Mouse (Mus musculus): Measurements from ENCODE around the gene Rasa3.

Gene Rasa3

DNA sequence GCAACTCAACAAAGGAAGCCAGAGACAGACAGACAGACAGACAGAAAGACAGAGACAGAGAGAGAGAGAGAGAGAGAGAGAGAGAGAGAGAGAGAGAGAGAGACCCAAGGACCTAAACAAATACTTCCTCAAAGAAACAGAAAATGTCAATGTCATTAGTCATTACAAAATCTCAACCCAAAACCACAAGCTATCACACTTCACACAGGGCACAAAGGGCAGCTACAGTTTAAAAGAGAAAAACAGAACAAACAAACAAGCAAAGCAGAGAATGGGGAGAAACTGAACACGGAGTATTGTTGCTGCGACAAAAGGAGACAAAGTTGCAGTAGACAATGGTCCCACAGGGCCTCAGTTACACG lies 28.3 kb downstream of the Rasa3 start:
- no peak for DNase-seq (ENCODE audit: low read depth)

DNA sequence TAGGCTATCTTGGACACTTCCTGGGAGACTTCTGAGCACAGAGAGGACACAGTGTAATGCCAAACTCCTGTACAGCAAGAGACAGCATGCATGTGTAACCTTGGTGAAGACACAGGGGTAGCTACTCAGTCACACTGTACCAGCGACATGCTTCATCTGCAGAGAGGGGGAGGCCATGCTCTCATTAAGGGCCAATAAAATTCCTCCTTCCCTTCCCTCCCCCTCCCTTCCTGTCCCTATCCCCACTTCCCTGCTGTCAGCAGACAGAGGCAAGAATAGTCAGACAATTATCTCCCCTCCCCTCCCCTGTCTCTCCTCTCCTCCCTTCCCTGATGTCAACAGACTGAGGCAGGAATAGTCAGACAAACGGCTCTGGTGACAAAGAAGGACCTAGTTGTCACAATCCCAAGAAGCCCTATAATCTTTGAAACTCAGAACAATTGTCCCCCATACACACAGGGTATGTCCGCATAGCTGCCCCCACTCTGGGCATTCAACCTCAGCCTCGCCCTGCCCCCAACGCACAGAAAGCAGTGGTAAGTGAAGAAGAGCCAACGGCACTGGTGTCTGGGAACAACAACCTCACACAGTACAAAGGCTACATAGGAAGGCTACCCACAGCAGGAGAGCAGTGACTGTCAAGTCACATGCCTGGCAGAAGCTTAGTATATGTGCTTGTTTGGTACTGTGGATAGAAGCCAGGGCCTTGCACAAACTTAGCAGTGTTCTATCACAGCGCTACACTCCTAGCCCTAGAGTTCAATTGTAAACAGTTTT lies 28.8 kb downstream of the Rasa3 start:
- DNase-seq (ENCODE audit: low read depth): peak; percentile 83

DNA sequence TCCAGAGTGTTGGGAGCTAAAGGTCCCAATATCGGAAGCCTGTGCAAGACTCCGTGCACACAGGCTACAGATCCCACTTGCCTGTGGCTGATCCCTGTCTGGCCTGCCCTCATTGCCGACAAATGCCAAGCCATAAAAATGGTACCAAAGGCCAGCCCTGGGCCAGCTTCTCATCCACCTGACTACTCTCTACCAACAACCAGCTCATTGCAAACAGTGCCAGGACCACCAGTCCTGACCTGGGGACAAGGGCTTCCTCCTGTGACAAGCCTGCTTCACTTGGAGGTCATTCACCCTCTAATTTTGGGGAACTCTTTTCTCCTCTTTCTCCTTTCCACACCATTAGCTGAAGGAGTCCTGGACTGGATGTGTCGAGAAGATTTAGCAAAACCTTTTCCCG lies 29.8 kb downstream of the Rasa3 start:
- DNase-seq (ENCODE audit: low read depth): no peak

DNA sequence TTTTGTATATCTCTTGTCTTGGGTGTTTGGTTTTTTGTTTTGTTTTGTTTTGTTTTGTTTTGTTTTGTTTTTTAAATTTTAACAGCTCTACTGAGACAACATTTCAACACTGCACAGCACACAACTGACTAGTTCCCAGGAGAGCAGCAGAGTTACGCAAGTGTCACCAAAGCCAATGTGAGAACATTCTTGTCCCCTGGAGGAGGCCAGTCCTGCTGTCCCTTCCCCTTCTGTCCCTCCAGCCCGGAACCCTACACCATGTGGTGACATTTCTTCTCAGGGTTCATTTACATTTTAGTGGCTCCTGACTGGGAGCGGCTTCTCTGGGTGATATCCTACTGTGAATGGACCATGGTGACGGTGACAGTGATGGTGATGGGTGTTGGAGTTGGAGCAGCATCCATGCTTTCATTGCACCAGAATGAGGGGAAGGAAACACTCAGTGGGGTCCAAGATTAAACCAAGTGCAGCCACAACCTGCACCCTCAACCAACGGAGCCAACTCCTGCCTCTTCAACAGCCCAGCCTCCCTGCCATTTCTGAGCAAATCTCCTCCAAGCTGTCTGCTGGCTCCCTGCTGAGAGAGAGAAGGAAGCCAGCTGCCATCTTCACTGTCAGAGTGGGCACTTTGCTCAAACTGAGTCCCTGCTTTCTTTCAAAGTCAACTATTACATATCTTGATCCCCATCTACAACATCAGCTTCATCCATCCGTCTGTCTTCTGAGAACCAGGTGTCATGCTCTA lies 32.3 kb downstream of the Rasa3 start:
- no peak for DNase-seq (ENCODE audit: low read depth)

DNA sequence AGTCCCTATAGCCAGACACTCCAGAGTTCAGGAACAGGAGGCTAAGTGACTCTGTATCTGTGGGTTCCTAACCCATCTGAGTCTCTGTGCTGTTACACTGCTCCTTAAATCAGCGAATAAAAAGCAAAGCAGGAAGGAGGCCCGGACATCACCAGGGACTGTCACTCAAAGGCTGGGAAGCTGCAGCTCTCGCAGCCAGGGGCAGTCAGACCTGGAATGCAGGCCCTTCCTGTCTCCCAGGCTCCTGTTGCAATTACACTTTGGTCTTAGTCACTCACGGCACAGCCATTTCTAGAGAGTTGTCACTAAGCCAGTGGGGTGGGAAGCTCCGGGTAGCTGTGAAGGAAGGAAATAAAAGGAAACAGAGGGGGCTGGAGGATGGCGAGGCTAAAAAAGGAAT lies 33.2 kb downstream of the Rasa3 start:
- DNase-seq (ENCODE audit: low read depth): peak; percentile 77

DNA sequence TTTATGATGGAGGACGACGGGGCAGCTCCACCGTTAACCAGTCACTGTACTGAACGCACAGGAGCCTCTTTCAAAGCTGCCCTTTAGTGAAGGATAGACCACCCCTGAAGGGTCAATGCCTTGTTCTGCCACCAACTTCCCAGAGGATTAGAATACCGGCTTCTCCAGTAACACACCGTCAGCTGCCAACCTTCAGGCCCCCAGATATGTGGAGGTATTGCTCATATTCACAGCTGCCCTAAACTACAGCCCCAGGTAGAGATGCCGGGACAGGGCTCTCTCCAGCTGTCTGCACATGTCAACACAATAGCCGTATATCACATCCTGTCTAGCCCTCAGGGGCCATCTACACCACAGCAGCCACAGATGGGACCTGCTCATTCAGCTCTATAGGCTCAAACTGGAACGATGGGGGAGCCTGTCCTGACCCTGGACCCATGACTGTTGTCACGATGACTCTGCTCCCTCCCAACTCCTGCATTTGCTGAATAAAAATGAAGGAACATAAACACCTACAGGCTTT lies 34.7 kb downstream of the Rasa3 start:
- DNase-seq (ENCODE audit: low read depth): no peak

DNA sequence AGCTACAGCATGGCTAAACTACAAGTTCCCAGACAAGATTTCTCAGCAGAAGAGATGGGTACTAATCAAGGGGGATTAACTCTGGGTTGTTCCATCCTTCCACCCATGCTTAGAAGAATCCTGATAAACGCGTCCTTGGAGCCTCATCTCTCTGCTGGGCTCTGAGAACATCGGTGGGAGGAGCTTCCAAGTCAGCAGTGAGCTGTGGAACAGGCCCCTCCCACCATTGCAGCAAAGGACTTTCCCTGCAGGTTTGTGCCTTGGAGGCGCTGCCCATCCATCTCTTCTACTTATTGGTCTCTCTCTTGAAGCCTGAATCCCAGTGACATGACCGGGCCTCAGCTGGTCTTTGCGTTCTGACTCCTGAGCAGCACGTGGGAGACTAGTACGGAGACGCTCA lies 36.2 kb downstream of the Rasa3 start:
- DNase-seq (ENCODE audit: low read depth): peak; percentile 80

DNA sequence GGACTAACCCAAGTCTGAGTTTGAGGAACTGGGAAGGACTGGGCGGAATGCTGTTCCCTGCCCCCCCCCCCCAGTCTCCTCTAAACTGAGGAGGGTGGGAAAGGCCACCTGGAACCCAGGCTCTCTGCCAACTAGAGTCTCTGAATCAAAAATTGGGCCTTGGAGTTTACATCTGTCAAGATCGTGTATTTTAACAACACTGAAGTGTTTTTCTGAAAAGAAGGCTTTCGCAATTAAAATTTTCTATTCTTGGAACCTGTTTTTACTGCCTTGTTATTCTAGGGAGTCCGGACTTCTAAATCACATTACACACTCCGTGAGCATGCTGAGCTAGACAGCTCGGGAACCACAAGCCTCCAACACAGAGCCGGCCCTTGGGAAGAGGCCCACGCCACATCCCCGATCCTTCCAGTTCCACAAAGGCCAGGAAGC lies 36.9 kb downstream of the Rasa3 start:
- peak; percentile 96 for DNase-seq (ENCODE audit: low read depth)

DNA sequence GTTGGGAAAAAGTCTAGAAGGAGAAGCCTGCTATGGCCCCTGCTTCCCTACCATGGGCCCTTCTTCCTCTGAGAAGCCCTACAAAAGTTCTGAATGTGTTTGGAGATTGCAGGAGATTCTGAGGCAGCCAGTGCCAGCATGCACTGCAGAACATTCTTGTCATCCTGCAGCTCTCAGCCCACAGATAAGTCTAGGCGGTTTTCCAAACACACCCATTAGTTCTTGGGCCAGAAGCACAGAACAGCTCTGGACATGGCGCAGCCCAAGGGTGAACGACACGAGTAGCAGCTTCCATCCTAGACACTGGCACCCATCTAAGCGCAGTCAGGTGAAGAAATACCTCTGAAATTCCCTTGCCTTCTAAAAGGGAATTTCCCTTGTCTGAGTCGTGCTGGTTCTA lies 44.3 kb downstream of the Rasa3 start:
- no peak for DNase-seq (ENCODE audit: low read depth)

DNA sequence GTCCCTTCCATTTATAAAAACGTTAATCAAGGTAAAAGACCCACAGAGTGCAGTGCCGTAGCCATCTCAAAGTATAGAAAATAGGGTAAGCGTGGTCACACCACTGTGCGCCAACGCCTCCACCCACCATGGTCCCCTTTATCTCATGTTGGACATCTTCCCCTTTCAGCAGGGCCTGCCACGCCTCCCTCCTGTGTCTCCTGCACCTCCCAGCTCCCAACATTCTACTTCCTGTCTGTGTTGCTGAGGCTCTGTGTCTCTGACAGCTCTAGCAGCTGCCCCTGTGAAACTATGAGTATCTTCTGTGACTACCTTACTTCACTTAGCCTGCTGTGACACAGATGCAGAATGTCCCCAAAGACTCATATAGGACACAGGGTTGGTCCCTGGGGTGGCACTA lies 45.1 kb downstream of the Rasa3 start:
- no peak for DNase-seq (ENCODE audit: low read depth)

DNA sequence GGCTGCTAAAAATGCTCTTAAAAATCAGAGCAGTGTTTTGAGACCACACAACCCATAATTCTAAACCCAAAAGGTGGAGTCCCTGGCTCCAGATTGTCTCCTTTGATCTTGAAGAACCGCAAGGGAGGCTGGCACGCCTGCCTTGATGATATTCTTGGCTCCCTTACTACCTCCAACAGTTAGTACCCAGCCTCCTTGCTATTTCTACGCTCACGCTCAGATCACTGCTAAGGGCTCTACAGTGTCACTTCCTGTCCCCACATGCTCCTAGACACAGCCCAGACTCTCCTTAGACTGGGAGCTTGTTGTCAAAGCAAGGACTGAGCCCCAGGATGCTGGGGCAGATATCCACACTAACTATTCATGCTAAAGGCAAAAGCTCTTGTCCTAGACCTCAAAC lies 46.6 kb downstream of the Rasa3 start:
- DNase-seq (ENCODE audit: low read depth): no peak

DNA sequence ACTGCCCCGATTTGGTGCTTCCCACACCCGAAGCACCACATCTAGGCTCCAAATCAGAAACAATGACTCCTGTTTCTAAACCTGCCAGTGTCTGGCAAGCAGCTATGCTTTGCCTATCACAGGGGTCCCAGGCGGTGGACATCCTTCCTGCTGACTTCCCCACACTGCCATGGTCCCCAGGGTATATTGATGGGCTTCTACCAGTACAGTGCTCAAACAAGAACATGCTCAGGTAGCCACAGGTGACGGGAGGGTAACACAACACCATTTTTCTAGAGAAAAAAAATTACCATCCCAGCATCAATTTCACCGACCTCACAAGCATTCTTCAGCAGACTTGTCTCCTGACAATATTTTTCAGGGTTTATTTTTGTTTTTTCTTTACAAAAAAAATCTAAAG lies 47.2 kb downstream of the Rasa3 start:
- DNase-seq (ENCODE audit: low read depth): no peak

DNA sequence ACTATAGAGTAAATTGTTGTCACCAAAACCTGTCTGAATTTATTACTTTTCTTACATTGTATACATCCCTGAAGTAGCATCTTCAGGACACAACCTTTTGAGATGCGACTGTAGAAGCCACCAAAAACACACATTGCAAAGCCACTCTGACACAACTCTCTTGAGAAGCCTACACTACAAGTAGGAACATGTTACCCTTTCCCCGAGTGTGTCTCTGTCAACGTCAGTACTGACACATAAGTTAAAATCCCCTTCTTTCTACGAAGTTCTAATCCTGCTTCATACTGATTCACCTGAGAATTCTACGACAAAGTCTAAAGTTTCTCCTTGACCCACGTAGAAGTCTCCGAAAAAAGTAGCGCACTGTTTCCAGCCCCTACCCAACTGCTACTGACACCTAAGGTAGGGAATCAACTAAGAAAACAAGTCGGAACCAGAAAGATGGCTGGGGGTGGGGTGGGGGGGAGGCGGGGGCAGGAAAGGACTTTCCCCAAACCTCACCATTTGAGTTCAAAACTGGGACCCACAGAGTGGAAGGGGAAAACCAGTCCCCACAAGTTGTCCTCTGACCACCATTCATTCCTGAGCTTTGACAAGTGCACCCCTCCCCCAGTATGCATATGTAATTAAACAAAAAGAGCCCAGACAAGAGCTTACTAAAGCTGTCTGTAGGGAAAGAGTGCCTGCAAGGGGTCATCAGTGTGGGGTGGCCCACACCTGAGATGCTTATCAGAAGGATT lies 47.9 kb downstream of the Rasa3 start:
- no peak for DNase-seq (ENCODE audit: low read depth)

DNA sequence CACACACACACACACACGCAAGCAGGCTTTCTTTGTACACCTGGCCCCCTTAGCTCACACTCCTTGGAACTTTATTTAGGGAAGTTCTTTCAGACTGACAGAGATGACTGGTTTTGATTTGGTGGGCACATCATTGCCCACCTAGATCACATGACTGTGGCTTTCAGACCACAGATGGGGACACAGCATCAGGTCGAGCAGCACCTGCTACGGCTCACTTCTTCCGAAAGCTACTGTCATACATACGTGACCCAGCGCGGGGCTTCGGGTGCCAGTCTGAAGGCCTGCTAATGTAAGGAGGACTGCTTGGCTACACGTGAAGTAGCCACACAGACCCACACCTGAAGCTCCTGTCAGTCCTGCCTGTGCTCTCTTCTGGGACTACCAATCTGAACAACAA lies 49.3 kb downstream of the Rasa3 start:
- DNase-seq (ENCODE audit: low read depth): no peak

DNA sequence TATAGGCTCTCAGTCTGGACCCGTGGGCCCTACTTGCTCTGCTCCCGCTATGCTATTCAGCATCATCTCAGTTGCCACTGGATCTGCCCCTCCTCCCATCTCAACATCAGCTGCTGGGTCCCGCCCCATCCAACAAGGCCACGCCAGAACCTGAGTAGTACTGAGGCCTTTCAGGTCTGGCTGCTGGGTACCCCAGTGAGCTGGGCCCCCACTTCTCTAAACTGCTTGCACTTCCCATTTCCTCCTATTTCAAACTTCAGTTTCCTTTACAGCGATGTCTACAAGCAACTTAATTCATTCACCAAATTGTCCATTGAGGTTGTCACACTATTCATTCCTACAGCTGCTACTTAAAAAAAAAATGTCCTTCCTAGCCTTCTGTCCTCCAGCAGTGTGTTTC lies 49.8 kb downstream of the Rasa3 start:
- DNase-seq (ENCODE audit: low read depth): no peak

DNA sequence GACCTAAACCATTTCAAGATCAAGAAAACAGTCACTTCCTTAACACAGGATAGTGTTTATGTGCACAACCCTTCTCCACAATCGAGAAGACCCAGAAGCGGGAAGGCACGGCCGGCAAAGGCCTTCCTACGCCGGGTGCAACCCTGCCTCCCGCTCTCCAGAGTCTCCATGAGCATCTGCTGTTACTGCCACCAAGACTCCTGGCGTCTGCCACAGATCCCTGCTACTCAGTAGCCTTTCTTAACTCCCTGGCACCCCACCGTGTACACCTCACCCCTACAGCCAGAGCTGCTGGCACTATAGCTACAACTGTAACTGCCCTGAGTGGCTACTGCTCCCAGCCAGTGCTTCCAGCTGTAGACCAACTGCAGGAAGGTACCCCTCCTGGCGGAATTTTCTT lies 51.3 kb downstream of the Rasa3 start:
- no peak for DNase-seq (ENCODE audit: low read depth)

DNA sequence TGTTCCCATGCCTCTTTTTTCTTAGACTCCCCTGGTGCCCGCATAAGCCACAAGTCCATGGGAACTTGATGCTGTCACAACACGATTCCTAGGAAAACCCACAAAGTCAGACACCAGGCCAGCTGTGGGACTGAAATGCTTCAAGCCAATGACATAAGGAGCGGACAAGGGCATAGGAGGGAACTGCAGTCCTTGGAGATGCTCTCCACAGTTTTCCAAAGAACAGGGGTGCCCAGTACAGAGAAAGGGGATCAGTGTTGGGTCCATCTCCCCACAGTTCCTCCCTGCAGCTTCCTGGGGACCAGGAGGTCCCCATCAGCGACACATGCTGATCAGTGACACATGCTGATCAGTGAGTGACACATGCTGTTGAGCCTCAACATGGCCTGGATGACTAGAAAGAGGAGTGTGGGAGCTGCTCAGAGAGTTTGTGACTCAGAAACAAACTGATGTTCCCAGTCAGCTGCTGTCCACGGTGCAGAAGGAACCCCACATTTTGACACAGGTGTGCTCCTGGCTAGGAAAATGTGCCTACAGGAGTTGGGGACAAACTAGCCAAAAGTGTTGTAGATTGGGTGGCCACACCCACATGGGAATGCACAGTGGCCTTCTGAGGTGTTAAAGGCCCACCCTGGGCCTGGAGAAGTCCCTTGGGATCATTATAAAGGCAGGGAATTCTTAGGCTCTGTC lies 52.0 kb downstream of the Rasa3 start:
- DNase-seq (ENCODE audit: low read depth): no peak

DNA sequence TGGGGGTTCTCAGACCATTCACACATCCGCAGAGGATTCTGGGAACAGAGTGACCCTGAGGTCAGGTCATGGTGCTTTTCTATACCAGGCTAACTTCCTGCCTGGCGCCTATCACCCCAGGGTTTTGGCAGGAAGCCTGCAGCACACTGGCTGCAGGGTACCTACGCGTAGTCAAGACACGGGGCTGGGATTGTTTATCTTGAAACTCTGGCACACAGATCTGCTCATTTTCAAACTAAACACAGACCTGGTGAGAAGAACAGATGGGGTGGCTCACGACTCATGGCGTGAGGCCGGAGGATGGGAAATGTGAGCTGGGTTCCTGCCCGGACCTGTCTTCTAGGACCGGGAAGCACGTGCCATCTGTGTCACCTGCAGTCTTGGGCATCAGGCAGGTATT lies 52.5 kb downstream of the Rasa3 start:
- peak; percentile 81 for DNase-seq (ENCODE audit: low read depth)

DNA sequence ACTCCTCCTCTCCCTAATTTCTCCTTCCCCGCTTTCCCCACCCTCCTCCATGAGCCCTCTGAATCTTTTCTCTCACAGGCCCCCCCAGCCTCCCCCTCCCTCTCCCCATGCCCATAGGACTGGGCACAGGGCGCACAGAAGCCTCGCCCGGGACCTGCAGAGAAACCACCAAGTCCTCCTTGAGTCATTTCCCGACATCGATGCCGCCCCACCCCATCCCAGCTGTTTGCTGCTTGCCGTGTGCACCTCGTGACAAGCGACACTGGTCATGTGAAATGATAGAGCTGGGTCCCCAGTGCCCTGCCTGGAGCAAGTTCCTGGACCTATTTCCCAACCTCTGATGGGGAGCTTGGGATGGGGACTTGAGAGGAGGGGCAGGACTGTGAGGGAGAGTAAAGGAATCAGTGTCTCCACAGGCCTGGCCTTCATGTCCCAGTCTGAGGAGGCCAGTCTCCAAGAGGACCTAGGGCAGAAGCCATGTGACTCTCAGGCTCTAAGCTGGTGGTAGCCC lies 53.4 kb downstream of the Rasa3 start:
- peak; percentile 63 for DNase-seq (ENCODE audit: low read depth)

DNA sequence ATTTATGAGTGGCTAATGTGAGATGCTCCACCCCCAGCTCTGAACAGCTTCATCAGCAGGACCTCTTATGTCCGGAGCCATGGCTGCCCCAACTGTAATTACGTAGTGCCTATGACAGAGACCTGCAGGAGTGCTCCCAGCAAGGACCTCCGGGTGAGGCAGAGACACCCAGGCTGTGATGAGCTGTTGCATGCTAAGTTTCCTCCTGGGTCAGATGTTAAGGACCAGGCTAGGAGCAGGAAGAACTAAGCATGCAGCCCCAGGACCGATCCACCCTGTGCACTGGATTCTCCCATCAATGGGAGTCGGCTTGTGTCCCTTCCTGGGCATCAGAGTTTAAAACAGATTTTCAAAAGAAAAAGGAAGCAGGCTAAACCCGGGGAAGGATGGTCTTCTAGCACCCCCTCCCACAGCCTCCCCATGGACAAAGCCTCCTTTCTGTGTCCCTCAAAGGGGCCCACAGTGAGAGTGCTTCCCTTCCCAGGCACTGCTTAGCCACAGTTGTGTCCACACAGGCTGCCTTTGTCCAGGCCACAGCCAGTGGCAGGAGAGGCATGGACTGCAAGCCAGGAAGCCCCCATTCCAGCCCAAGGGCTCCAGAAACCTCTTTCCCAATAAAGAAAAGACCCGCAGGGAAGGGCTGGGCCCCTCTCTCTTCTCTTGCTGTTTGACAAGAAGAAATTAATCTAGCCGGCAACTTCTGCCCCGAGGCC lies 54.2 kb downstream of the Rasa3 start:
- DNase-seq (ENCODE audit: low read depth): no peak

DNA sequence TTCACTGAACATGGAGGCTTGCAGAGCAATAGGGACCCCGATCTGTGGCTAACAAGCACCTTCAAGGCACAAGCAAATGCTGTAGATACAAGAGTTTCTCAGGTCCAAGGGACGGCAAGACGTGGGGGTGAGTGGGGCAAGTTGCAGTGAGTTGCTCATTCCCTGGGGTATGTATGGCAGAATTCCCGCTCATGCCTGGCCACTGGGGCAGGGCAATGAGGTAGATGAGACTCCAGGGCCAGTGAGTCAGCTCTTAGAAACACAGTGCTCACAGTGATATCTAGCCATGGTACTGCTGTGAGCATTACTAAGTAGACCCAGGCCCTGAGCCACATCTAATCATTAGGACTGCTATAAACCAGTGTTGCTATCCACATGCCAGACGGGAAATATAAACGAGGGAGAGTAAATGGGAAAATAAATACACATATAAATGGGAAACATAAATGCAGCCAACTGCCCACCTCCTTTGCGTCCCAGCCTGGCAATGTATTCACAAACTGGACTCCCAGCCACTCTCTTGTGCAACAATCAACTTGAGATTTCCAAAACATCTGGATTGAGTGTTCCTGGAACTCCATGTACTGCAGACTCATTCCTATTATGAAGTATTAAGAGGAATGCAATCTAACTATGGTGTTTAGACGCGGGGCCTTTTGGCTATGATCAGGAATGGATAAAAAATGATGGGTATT lies 57.0 kb downstream of the Rasa3 start:
- peak; percentile 95 for DNase-seq (ENCODE audit: low read depth)
